Mouse (Mus musculus): ENCODE data around the gene Ptges.
"Not testable (repeated sequence)": the region's sequence is repeated elsewhere in the genome, so short reads cannot be mapped to it uniquely, and the experiment has no call there.

Ptges gene

GRCm38 (mm10) chr2:30927844-30928628 is 1.6 kb downstream of the Ptges start:
- DNase-seq (ENCODE audit: low spot score), result peak; percentile 90

- DNase-seq (ENCODE audit: low spot score), result no peak
Observed at GRCm38 (mm10) chr2:30927151-30927781, 2.4 kb downstream of the Ptges start.

GRCm38 (mm10) chr2:30926381-30926780 is 3.3 kb downstream of the Ptges start:
- DNase-seq (ENCODE audit: low spot score), result no peak

DNA sequence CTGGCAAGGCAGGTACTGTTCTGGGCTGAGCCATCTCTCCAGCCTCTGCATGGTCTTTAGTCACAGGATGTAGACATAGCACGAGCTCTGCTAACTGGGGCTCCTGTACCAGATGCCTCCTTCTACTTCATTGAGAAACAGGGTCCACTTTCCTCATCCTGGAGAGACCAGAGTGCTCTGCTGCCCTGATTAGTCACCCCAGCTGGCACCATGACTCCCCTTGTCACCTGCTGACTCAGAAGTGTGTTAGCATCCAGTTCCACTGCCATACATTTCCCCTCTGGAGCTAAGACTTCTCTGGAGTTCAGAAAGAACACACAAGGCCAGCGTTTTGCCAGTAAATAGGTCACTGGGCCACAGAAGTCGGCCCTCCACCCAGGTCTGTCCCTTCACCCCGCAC is 4.5 kb downstream of the Ptges start:
- DNase-seq (ENCODE audit: low spot score), result no peak

- no peak for DNase-seq (ENCODE audit: low spot score)
Observed at GRCm38 (mm10) chr2:30923099-30923498, 6.6 kb downstream of the Ptges start.

GRCm38 (mm10) chr2:30920216-30920615 is 9.4 kb downstream of the Ptges start:
- peak; percentile 75 for DNase-seq (ENCODE audit: low spot score)

DNA sequence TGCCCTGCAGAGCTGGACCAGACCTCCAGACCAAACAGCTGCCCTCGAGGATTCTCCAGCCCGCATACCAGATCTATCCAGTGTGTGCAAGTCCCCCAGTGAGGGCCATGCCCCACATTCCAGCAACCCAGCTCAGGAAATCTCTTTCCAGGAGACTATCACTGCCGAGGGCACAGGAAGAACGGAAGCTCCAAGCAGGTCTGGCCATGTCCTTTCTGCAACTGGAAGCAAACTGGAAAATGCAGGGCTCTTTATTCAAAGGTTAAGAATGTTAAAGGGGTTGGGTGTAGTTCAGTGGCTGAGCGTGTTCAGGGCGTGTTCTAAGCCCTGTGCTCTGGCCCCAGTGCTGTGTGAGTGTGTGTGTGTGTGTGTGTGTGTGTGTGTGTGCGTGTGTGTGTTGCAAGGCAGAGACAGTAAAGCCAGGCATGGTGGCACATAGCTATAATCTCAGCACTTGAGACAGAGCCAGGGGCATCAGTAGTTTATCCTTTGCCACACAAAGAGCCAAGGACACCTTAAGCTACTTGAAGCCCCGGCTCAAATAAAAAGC is 10.8 kb downstream of the Ptges start:
- peak; percentile 63 for DNase-seq (ENCODE audit: low spot score)

DNA sequence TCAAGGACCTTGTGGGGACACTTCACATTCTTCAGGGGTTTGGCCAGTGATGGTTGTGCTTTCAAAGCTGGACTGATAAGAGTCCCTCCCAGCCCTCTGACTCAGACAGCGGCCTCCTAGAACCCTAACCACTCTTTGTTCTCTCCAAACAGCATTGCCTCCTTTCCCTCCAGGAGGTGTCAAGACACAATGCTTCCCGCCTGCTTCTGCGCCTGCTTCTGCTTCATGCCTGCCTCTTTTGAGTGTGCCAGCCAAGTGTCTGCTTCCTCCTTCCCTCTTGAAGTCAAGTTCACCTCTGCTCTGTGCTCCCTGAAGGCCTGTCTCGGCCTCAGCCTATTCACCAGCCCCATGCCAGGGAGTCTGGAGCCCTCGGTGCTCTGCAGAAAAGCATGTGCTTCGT is 11.5 kb downstream of the Ptges start:
- no peak for DNase-seq (ENCODE audit: low spot score)

DNA sequence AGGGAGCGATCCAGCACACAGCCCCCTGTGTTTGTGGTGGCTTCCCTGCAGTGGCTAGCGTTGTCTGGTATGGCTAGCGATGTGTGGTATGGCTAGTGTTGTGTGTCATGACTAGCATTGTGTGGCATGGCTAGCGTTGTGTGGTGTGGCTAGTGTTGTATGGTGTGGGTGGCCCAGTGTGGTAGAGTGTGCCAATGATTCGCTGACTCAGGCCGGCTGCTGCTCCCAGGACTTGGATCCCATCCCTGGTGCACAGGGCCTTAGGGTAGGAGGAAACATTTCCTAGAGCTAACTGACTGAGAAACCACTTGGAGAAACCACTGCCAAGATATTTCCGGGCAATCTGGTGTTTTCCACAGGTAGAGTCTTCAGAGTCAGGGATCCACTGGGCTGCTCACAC is 12.0 kb downstream of the Ptges start:
- DNase-seq (ENCODE audit: low spot score), result no peak

DNA sequence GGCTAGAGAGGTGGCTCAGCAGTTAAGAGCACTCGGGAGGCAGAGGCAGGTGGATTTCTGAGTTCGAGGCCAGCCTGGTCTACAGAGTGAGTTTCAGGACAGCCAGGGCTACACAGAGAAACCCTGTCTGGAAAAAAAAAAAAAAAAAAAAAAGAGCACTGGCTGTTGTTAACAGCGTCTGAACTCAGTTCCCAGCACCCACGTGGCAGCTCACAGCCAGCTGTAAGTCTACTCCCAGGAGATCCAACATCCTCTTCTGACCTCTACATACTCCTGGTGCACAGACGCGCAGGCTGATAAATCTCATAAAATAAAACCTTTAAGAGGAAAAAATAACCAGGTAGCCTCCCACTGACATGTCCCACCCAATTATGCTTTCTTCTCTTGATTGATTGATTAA is 13.7 kb downstream of the Ptges start:
- DNase-seq (ENCODE audit: low spot score), result not testable (repeated sequence)

DNA sequence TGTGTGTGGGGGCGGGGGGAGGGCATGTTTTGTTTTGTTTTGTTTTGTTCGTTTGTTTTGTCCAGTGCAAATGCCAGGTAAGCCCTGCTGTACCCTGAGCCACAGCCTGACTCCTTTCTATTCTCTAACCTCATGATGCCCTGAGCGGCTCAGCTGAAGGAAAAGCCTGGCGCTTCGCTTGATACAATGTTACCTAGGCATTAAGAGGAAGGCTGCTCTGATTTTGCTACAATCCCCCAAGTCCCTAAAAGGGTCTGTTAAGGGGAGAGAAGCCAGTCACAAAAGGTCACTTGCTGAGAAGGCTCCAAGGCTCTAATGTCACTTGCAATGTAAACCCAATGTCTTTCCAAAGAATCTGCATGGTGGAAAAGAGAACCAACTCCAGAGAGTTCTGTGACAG is 14.3 kb downstream of the Ptges start:
- no peak for DNase-seq (ENCODE audit: low spot score)

- no peak for DNase-seq (ENCODE audit: low spot score)
Observed at GRCm38 (mm10) chr2:30914836-30915235, 14.8 kb downstream of the Ptges start.

DNA sequence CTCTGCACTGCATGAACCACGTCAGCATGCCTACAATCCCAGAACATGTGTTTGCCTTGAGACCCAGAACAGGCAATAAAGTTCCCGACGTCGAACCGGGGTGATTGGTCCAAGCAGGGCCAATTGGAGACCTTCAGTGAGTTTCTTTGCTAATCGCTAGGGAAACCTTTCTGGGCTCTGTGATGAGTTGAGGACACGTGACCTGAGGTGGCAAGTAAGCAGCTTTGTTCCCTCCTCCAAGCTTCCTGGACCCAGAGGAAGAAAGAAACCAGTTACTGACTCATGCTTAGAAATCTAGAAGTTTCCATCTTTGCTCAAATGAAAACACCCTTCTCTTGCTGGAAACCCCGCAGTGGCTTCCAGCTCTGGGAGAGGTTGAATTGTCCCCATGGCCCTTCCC is 16.6 kb downstream of the Ptges start:
- no peak for DNase-seq (ENCODE audit: low spot score)

DNA sequence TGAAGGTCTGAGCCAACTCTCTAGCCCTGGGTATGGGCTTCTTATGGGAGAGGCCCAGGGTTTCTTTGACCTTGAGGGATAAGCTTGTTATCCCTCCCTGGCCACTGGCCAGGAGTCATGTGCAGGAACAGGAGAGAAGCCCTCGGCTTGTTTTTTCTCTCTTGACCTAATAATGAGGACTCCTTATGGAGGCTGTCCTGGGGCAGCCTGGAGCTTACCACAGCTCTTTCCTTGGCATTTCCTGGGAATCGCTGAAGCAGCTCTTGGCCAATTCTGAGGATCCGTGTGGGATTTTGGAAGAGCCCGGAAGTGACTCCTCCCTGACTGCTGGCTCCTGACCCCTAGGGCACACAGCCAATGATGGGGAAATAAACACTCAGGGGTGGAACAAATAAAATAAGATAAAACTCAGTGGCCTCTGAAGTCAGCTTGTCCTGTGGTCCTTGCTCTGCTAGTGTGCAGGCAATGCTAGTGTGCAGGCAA is 17.3 kb downstream of the Ptges start:
- peak; percentile 77 for DNase-seq (ENCODE audit: low spot score)

GRCm38 (mm10) chr2:30906641-30907040 is 23.0 kb downstream of the Ptges start:
- DNase-seq (ENCODE audit: low spot score), result no peak

- DNase-seq (ENCODE audit: low spot score), result no peak
Observed at GRCm38 (mm10) chr2:30905906-30906305, 23.8 kb downstream of the Ptges start.

GRCm38 (mm10) chr2:30904991-30905390 is 24.7 kb downstream of the Ptges start:
- DNase-seq (ENCODE audit: low spot score), result peak; percentile 78

GRCm38 (mm10) chr2:30904231-30904630 is 25.4 kb downstream of the Ptges start:
- no peak for DNase-seq (ENCODE audit: low spot score)

- peak; percentile 68 for DNase-seq (ENCODE audit: low spot score)
Observed at GRCm38 (mm10) chr2:30902726-30903722, 26.6 kb downstream of the Ptges start.

DNA sequence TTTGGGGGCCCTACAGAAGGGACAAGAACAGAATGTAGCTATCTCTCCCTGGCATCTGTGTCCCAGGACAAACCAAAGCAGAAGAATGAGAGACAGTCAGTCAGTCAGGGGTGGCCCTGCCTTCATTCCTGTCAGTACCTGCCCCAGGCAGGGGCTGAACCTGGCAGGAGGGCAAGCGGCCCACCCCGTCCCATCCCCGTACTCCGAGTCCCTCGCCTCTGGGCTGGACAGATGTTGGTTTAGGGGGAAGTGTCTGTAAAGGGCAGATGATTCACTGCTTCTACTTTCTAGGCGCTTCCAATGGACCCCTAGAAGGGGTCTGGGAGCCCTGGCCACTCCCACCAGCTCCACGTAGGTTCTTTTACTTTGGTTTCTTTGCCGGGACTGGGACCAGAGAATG is 27.4 kb downstream of the Ptges start:
- peak; percentile 56 for DNase-seq (ENCODE audit: low spot score)

- no peak for DNase-seq (ENCODE audit: low spot score)
Observed at GRCm38 (mm10) chr2:30901646-30902160, 28.0 kb downstream of the Ptges start.

Measured in urinary bladder, postnatal 14 days (tissue).